Mouse (Mus musculus) limb, embryonic 13.5 days (tissue): ENCODE measurements around the gene D430042O09Rik. TPM values are rescaled to one million over a fixed set of nuclear protein-coding genes. Genes with fewer than 3 reads are reported as not detected.

Source experiments
- ATAC-seq: fragments of 200-750 bp; cut with Nextera tagmentation; 2 replicates; pipeline ENCODE4 v1.8.0; 2017; ENCODE audit warnings: low read depth, moderate number of reproducible peaks, moderate TSS enrichment; ENCODE audit not compliant: low FRiP score
- H3K27ac ChIP-seq: fragments of 300-500 bp; sonication (generic); 2 replicates; pipeline ENCODE4 v1.5.1; 2015; ENCODE audit warnings: inconsistent platforms, mild to moderate bottlenecking, moderate library complexity
- H3K27me3 ChIP-seq: fragments of 300-500 bp; sonication (generic); 2 replicates; pipeline ENCODE4 v1.6.1; 2015; ENCODE audit warnings: mild to moderate bottlenecking, inconsistent platforms
- H3K36me3 ChIP-seq: fragments of 300-500 bp; sonication (generic); 2 replicates; pipeline ENCODE4 v1.6.1; 2015; ENCODE audit warnings: inconsistent platforms, mild to moderate bottlenecking, moderate library complexity
- H3K4me1 ChIP-seq: fragments of 300-500 bp; sonication (generic); 2 replicates; pipeline ENCODE4 v1.6.1; 2015; ENCODE audit warnings: inconsistent platforms
- H3K4me2 ChIP-seq: fragments of 300-500 bp; sonication (generic); replicated peaks from 2 replicates; pipeline ENCODE4 v1.6.1; 2015; ENCODE audit warnings: inconsistent platforms, mild to moderate bottlenecking, moderate library complexity
- H3K4me3 ChIP-seq: fragments of 300-500 bp; sonication (generic); 2 replicates; pipeline ENCODE4 v1.5.1; 2015; ENCODE audit warnings: moderate library complexity, mild to moderate bottlenecking, inconsistent platforms
- H3K9ac ChIP-seq: fragments of 300-500 bp; sonication (generic); 2 replicates; pipeline ENCODE4 v1.6.1; 2015; ENCODE audit warnings: mild to moderate bottlenecking, inconsistent platforms
- H3K9me3 ChIP-seq: fragments of 300-500 bp; sonication (generic); 2 replicates; pipeline ENCODE4 v1.6.1; 2016; ENCODE audit warnings: inconsistent platforms
- WGBS: fragments of 180-500 bp; shearing (Covaris S2); methylation state at CpG from one replicate; pipeline ENCODE4 v1.1.7; 2015; 5-methylcytosine and 5-hydroxymethylcytosine counted together
- polyA plus RNA-seq: library from polyadenylated mRNA; unstranded; fragments of >200 nt; fragmentation: Nextera tagmentation; extraction: Ambion mirVana; gene quantifications from 2 replicates; pipeline ENCODE4 v1.2.1, GENCODE M21; 2015

The D430042O09Rik gene
- polyA plus RNA-seq, 1 experiment from 2014 or later, result 10.0 TPM

DNA sequence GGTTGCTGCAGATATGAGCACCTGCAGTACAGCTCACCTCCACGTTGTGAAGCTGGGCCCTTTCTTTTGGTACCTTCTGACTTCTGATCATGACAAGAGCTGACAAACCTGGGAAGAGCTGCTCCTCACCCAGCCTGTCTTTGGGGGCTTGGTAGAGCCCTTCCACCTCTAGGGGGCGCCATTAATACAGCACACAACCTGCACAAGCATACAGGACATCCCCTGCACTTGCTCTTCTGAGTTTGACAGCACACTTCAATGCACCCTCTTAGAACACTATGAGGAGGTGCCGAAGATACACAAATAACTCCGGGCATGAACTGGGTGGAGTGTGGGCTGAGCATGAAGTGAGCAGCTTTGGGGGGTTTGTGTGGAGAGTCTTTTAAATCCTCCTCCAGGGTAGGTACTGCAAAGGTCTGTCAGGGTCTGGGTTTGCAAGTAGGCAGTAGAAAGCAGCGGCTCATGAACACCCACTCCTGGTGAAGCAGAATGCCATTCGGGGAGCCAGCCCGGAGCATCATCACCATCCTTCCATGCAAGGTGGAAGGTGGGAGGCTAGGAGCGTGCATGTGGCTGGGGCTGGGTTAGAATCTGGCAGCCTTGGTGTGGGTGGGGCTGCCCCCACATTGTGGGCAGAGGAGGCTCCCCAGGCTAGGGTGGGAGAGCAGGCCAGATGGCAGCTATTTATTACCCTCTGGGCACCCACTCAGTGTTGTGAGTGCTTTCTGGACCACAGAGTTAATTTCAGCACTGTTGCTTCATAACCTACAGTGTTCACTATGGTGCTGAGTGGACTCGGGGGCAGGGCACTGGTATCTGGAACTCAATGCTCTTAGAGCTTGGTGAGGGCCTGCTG lies 59.5 kb downstream of the D430042O09Rik start:
- H3K4me1 ChIP-seq, result peaks cover 13% of the 10 kb centered on the region; the same call in 1 of the 2 replicates
- no peaks in the 10 kb centered on the region for H3K27me3 ChIP-seq
- H3K9me3 ChIP-seq, result no peaks in the 10 kb centered on the region
- H3K4me3 ChIP-seq, result no peak overlapping the region
- 67% methylated on average over 9 of the region's 9 CpGs for WGBS
- no peak overlapping the region for H3K27ac ChIP-seq
- H3K9ac ChIP-seq, result no peak overlapping the region
- peaks cover 26% of the 10 kb centered on the region for H3K36me3 ChIP-seq
- H3K4me2 ChIP-seq, result no peak overlapping the region
- ATAC-seq, result no peak

DNA sequence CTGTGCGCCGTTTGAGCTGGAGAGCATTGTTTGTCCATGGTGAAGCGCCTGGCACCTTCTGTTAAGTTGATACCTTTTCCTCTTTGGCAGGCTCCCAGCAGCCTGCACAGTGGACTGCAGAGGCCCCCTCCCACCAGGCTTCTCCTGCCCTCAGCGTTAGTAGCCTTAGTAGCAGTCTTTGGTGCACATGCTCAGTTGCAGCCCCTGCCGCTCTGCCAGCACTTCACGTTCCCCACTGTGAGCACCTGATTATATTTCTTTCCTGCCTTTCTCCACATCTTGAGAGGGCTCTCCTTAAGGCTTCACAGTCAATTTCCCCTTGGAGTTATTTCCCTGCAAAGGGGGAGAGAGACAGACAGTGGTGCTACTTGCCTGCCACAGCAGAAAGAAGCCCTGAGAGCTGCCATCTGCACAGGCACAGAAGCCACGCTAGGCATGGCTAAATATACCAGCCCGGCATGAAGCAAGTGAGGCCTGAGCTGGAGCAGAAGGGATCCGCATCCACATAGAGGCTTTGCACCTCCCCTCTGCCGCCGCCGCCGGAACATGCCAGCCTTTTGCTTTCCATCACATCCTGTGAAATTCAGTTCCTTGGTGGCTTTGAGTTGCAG lies 65.4 kb downstream of the D430042O09Rik start:
- H3K9ac ChIP-seq, result no peak overlapping the region
- peak overlapping the region; percentile 28; the same call in 1 of the 2 replicates for H3K27ac ChIP-seq
- no peaks in the 10 kb centered on the region for H3K27me3 ChIP-seq
- no peaks in the 10 kb centered on the region for H3K9me3 ChIP-seq
- ATAC-seq, result peak; percentile 51; the same call in 1 of the 2 replicates
- no peak overlapping the region for H3K4me3 ChIP-seq
- peaks cover 36% of the 10 kb centered on the region for H3K36me3 ChIP-seq
- 70% methylated on average over 13 of the region's 13 CpGs for WGBS
- no peak overlapping the region for H3K4me2 ChIP-seq
- peaks cover 7% of the 10 kb centered on the region for H3K4me1 ChIP-seq

DNA sequence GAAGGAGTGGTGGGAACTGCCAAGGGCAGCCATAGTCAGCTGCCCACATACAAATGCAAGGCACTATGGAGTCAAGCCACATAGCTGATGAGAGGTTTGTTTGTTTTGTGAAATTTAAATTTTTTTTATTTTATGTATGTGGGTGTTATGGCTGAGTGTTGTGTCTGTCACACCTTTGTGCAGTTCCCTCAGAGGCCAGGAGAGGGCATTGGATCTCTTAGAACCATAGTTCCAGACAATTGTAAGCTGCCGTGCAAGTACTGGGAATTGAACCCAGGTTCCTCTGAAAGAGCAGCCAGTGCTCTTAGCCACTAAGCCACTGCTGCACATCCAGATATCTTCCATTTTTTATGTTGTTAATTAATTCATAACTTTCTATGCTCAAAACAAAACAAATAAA lies 75.5 kb downstream of the D430042O09Rik start:
- H3K36me3 ChIP-seq, result peaks cover 6% of the 10 kb centered on the region; the same call in 1 of the 2 replicates
- H3K4me3 ChIP-seq, result no peak overlapping the region
- WGBS, result 81% methylated on average over 1 of the region's 1 CpGs
- no peak overlapping the region for H3K27ac ChIP-seq
- no peaks in the 10 kb centered on the region for H3K9me3 ChIP-seq
- ATAC-seq, result no peak
- H3K4me1 ChIP-seq, result no peaks in the 10 kb centered on the region
- no peak overlapping the region for H3K9ac ChIP-seq
- H3K27me3 ChIP-seq, result no peaks in the 10 kb centered on the region
- no peak overlapping the region for H3K4me2 ChIP-seq

DNA sequence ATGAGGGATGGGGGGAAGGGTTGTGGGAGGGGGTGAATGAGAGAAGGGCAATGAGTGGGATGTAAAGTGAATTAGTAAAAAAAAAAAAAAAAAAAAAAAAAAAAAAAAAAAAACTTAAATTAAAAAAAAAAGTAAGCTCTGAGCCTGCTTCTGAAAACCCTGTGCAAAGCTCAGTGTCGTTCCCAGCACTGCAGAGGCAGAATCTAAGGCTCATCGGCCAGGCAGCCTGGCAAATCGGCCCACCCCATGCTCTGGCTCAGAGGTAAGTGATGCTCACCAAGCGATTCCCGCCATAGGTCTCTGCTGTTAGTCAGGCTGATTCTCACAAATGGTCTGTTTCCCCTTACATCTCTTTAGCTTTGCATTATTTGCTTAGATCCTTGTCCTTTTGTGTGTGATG lies 78.4 kb downstream of the D430042O09Rik start:
- no peak overlapping the region for H3K27ac ChIP-seq
- WGBS, result 87% methylated on average over 5 of the region's 5 CpGs
- no peak for ATAC-seq

DNA sequence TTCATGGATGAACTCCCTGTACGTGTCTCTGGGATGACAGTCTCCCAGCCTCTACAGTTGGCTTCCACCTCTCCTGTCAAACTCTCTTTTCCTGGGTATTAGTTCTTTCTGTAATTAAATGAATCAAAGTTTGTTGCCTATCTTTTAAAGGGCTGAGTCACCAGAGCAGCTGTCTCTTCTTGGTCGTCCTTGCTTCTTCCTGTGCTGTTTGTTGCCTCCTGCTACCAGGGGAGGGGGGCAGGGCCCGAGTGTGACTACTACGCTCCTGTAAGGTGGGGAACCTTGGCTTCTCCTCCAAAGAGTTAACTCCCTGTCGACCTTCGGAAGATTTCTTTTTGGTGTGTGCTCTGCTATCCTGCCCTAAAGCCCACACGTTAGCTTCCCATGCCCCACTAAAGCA lies 79.4 kb downstream of the D430042O09Rik start:
- 66% methylated on average over 7 of the region's 7 CpGs for WGBS
- H3K4me3 ChIP-seq, result no peak overlapping the region
- H3K9me3 ChIP-seq, result no peaks in the 10 kb centered on the region
- H3K4me1 ChIP-seq, result no peaks in the 10 kb centered on the region
- ATAC-seq, result no peak
- no peaks in the 10 kb centered on the region for H3K27me3 ChIP-seq
- H3K27ac ChIP-seq, result no peak overlapping the region
- no peaks in the 10 kb centered on the region for H3K36me3 ChIP-seq
- H3K9ac ChIP-seq, result no peak overlapping the region
- no peak overlapping the region for H3K4me2 ChIP-seq

More for the DNA sequence above, 78.4 kb downstream of the D430042O09Rik start:
- H3K9me3 ChIP-seq, result no peaks in the 10 kb centered on the region
- no peaks in the 10 kb centered on the region for H3K27me3 ChIP-seq
- no peak overlapping the region for H3K4me2 ChIP-seq
- H3K36me3 ChIP-seq, result no peaks in the 10 kb centered on the region
- no peak overlapping the region for H3K9ac ChIP-seq
- no peak overlapping the region for H3K4me3 ChIP-seq
- H3K4me1 ChIP-seq, result no peaks in the 10 kb centered on the region

DNA sequence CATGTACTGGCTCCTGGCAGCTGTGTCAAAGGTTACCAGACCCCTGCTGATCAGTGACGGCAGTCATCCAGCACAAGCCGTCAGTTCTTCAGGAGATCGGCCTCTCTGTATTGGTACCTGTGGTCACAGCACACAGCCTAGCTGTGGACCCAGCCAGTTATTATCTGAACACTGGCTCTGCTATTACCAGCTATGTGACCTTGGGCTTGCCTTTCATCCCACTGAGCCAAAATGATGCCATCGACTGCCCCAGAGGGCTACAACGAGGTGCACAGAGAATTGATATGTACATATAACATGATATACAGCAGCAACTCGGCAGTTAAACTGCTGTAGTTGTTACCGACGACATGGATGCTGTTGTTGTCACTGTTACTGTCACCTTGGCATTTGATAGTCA lies 82.4 kb downstream of the D430042O09Rik start:
- WGBS, result 70% methylated on average over 8 of the region's 8 CpGs
- Histone ChIP-seq H3K4me3 (no peak overlapping the region), H3K4me1 (no peaks in the 10 kb centered on the region), H3K9ac (no peak overlapping the region), H3K27ac (no peak overlapping the region), H3K9me3 (no peaks in the 10 kb centered on the region), H3K27me3 (no peaks in the 10 kb centered on the region), H3K4me2 (no peak overlapping the region), H3K36me3 (peaks cover under 1% of the 10 kb centered on the region; the same call in 1 of the 2 replicates)
- ATAC-seq, result no peak

DNA sequence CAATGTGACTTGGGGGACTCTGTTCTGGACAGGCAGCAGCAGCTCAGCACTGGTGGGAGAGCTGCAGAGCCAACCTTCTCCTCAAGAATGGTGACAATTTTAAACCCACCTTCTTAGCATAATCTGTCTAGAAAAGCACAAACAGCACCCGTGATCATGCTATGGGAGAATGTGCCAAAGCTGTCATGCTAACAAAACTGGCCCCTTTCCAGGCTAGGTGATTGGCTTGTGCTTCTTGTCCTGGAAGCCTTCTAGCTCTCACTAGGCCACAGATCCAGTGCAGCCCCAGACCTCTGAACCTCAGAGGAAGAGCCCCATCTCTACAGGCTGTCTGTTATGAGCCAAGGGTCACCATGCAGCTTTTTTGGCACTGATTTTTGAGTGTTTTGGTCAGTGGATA lies 98.9 kb downstream of the D430042O09Rik start:
- Histone ChIP-seq H3K27ac (no peak overlapping the region), H3K9ac (no peak overlapping the region), H3K36me3 (0 out of 2 replicates have a peak, but pooled peaks cover 2% of the 10 kb centered on the region), H3K4me1 (no peaks in the 10 kb centered on the region), H3K27me3 (no peaks in the 10 kb centered on the region), H3K4me2 (no peak overlapping the region), H3K4me3 (no peak overlapping the region), H3K9me3 (no peaks in the 10 kb centered on the region)
- WGBS, result 87% methylated on average over 1 of the region's 1 CpGs
- ATAC-seq, result no peak

GRCm38 (mm10) chr7:125808210-125808609 lies 100.5 kb downstream of the D430042O09Rik start:
- WGBS, result 84% methylated on average over 3 of the region's 3 CpGs
- no peak for ATAC-seq
- Histone ChIP-seq H3K9me3 (no peaks in the 10 kb centered on the region), H3K4me2 (no peak overlapping the region), H3K27me3 (no peaks in the 10 kb centered on the region), H3K27ac (no peak overlapping the region), H3K9ac (no peak overlapping the region), H3K4me3 (no peak overlapping the region), H3K4me1 (no peaks in the 10 kb centered on the region), H3K36me3 (peaks cover 9% of the 10 kb centered on the region)

DNA sequence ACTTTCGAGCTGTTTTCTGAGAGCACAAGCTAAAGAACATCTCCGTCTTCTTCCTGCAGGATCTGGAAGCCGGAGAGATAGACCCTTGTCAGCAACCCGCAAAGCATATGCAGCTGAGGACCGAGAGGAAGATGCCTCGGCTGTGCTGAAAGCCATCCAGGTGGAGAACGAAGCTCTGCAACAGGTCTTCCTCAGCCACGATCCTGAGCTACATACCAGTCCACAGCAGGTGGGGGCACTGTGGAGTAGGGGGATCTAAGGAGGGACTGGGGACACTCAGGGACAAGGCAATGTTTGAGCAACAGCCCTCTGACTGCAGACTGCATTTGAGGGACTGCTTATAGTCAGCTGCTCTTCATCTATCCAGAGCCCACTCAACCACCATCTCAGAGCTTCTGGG lies 105.0 kb downstream of the D430042O09Rik start:
- ATAC-seq, result no peak
- Histone ChIP-seq H3K9me3 (no peaks in the 10 kb centered on the region), H3K27me3 (no peaks in the 10 kb centered on the region)

GRCm38 (mm10) chr7:125815733-125816132 lies 108.0 kb downstream of the D430042O09Rik start:
- Histone ChIP-seq H3K27ac (0 out of 2 replicates have a peak overlapping the region, but pooled peaks have one; percentile 6), H3K4me2 (no peak overlapping the region), H3K36me3 (peaks cover 30% of the 10 kb centered on the region), H3K4me3 (no peak overlapping the region), H3K27me3 (no peaks in the 10 kb centered on the region), H3K9me3 (no peaks in the 10 kb centered on the region), H3K9ac (no peak overlapping the region), H3K4me1 (peaks cover 35% of the 10 kb centered on the region)
- WGBS, result 3% methylated on average over 3 of the region's 3 CpGs
- peak; percentile 71; the same call in 1 of the 2 replicates for ATAC-seq

More for the DNA sequence above, 105.0 kb downstream of the D430042O09Rik start:
- Histone ChIP-seq H3K27ac (no peak overlapping the region), H3K36me3 (peaks cover 30% of the 10 kb centered on the region), H3K4me2 (no peak overlapping the region), H3K9ac (no peak overlapping the region), H3K4me1 (peaks cover 19% of the 10 kb centered on the region), H3K4me3 (no peak overlapping the region)
- 88% methylated on average over 8 of the region's 8 CpGs for WGBS

- no peak overlapping the region for H3K9ac ChIP-seq
- no peak overlapping the region for H3K4me2 ChIP-seq
- no peaks in the 10 kb centered on the region for H3K27me3 ChIP-seq
- WGBS, result 30% methylated on average over 9 of the region's 9 CpGs
- no peak for ATAC-seq
- H3K36me3 ChIP-seq, result peaks cover 23% of the 10 kb centered on the region
- H3K27ac ChIP-seq, result no peak overlapping the region
- H3K9me3 ChIP-seq, result no peaks in the 10 kb centered on the region
- peaks cover 35% of the 10 kb centered on the region for H3K4me1 ChIP-seq
- H3K4me3 ChIP-seq, result no peak overlapping the region
Observed at GRCm38 (mm10) chr7:125818301-125818712, 110.6 kb downstream of the D430042O09Rik start.

DNA sequence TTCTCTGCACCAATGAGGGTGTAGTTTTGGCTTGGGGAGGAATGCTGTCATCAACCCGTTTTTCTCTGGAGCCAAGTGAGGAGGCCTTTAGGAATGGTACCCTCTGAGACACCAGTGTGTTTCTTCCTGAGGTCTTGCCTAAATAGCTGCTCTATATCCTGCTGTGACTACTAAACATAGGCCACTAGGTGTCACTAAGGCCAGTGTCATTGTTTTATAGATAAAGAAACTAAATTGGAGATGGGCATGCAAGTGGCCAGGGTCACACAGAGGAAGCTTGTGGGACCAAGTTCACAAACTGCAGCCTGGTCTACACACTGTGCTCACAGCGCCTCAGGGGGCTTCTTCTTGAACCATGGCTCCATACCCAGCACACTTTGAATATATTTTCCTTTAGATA lies 112.5 kb downstream of the D430042O09Rik start:
- Histone ChIP-seq H3K4me3 (no peak overlapping the region), H3K4me2 (no peak overlapping the region), H3K27ac (no peak overlapping the region), H3K36me3 (peaks cover 7% of the 10 kb centered on the region; the same call in 1 of the 2 replicates), H3K9ac (no peak overlapping the region), H3K27me3 (no peaks in the 10 kb centered on the region), H3K9me3 (no peaks in the 10 kb centered on the region), H3K4me1 (peaks cover 34% of the 10 kb centered on the region)
- 58% methylated on average over 2 of the region's 2 CpGs for WGBS
- no peak for ATAC-seq
